Mouse (Mus musculus) ES-Bruce4 (cell line): ENCODE results near the gene Scnn1b. TPM values are rescaled to one million over a fixed set of nuclear protein-coding genes. Genes with fewer than 3 reads are reported as not detected.

Experiments
- H3K27ac ChIP-seq: 2 replicates; pipeline ENCODE4 v1.5.1; 2012; ENCODE audit warnings: low read length, inconsistent platforms; ENCODE audit not compliant: insufficient read depth
- H3K27me3 ChIP-seq: 2 replicates; pipeline ENCODE4 v1.6.1; 2012; ENCODE audit warnings: mild to moderate bottlenecking, low read length, inconsistent platforms; ENCODE audit not compliant: control insufficient read depth, poor library complexity, insufficient read depth, severe bottlenecking
- H3K36me3 ChIP-seq: 2 replicates; pipeline ENCODE4 v1.6.1; 2012; ENCODE audit warnings: inconsistent platforms, mild to moderate bottlenecking, low read length, moderate library complexity; ENCODE audit not compliant: control insufficient read depth, poor library complexity, insufficient read depth, severe bottlenecking
- H3K4me1 ChIP-seq: one replicate; pipeline ENCODE4 v1.8.1; 2011; ENCODE audit warnings: low read length; ENCODE audit not compliant: control insufficient read depth, insufficient read depth
- H3K4me3 ChIP-seq: 2 replicates; pipeline ENCODE4 v1.5.1; 2011; ENCODE audit warnings: low read depth, mild to moderate bottlenecking, low read length
- H3K9ac ChIP-seq: 2 replicates; pipeline ENCODE4 v1.6.1; 2012; ENCODE audit warnings: low read depth, mild to moderate bottlenecking, inconsistent platforms; ENCODE audit not compliant: poor library complexity, severe bottlenecking
- H3K9me3 ChIP-seq: replicated peaks from 2 replicates; pipeline ENCODE4 v1.6.1; 2012; ENCODE audit warnings: mild to moderate bottlenecking, low read length, inconsistent platforms; ENCODE audit not compliant: control insufficient read depth, poor library complexity, insufficient read depth, severe bottlenecking
- CTCF ChIP-seq: IDR thresholded peaks from one replicate; pipeline ENCODE4 v1.8.1; 2011; ENCODE audit warnings: low read depth, low read length
- EP300 ChIP-seq: IDR thresholded peaks from 2 replicates; pipeline ENCODE4 v1.6.1; 2011; ENCODE audit warnings: low read depth, low read length; ENCODE audit not compliant: insufficient read depth
- POLR2A ChIP-seq: IDR thresholded peaks from one replicate; pipeline ENCODE4 v1.8.1; 2011; ENCODE audit warnings: low read length; ENCODE audit not compliant: insufficient read depth
- polyA plus RNA-seq: library from polyadenylated mRNA; stranded (reverse); fragments of >200 nt; gene quantifications from 2 replicates; pipeline ENCODE4 v1.2.4, GENCODE M21; 2011; ENCODE audit warnings: low read depth; ENCODE audit not compliant: missing spikeins, insufficient read depth, insufficient read length

The Scnn1b gene
- polyA plus RNA-seq, 1 experiment, result not detected

GRCm38 (mm10) chr7:121927882-121928281 is 63.0 kb downstream of the Scnn1b start:
- Histone ChIP-seq H3K9ac (no peak overlapping the region), H3K36me3 (no peaks in the 10 kb centered on the region), H3K27me3 (no peaks in the 10 kb centered on the region), H3K27ac (no peak overlapping the region), H3K4me3 (no peak overlapping the region), H3K4me1 (no peaks in the 10 kb centered on the region), H3K9me3 (no peaks in the 10 kb centered on the region)
- TF ChIP-seq POLR2A (no peak), CTCF (no peak), EP300 (no peak)

- H3K9ac ChIP-seq, result no peak overlapping the region
- TF ChIP-seq EP300, result no peak
- no peak for TF ChIP-seq POLR2A
- no peak for TF ChIP-seq CTCF
- H3K9me3 ChIP-seq, result no peaks in the 10 kb centered on the region
- H3K4me3 ChIP-seq, result no peak overlapping the region
- no peak overlapping the region for H3K27ac ChIP-seq
- no peaks in the 10 kb centered on the region for H3K36me3 ChIP-seq
- H3K27me3 ChIP-seq, result no peaks in the 10 kb centered on the region
- H3K4me1 ChIP-seq, result no peaks in the 10 kb centered on the region
These were observed 66.4 kb downstream of the Scnn1b start for GRCm38 (mm10) chr7:121931246-121931645.

- no peak for TF ChIP-seq POLR2A
- H3K4me1 ChIP-seq, result no peaks in the 10 kb centered on the region
- H3K27ac ChIP-seq, result no peak overlapping the region
- H3K36me3 ChIP-seq, result no peaks in the 10 kb centered on the region
- H3K27me3 ChIP-seq, result no peaks in the 10 kb centered on the region
- H3K4me3 ChIP-seq, result no peak overlapping the region
- H3K9me3 ChIP-seq, result no peaks in the 10 kb centered on the region
- no peak overlapping the region for H3K9ac ChIP-seq
These were observed 68.8 kb downstream of the Scnn1b start for GRCm38 (mm10) chr7:121933675-121934074.

GRCm38 (mm10) chr7:121934346-121934745 is 69.5 kb downstream of the Scnn1b start:
- no peak overlapping the region for H3K9ac ChIP-seq
- H3K4me3 ChIP-seq, result no peak overlapping the region
- H3K9me3 ChIP-seq, result no peaks in the 10 kb centered on the region
- TF ChIP-seq EP300 (no peak), POLR2A (no peak), CTCF (no peak)
- no peaks in the 10 kb centered on the region for H3K36me3 ChIP-seq
- no peak overlapping the region for H3K27ac ChIP-seq
- no peaks in the 10 kb centered on the region for H3K27me3 ChIP-seq
- H3K4me1 ChIP-seq, result no peaks in the 10 kb centered on the region

GRCm38 (mm10) chr7:121935906-121936794 is 71.3 kb downstream of the Scnn1b start:
- no peak overlapping the region for H3K27ac ChIP-seq
- H3K36me3 ChIP-seq, result no peaks in the 10 kb centered on the region
- H3K4me3 ChIP-seq, result no peak overlapping the region
- no peak overlapping the region for H3K9ac ChIP-seq
- no peaks in the 10 kb centered on the region for H3K27me3 ChIP-seq
- no peaks in the 10 kb centered on the region for H3K4me1 ChIP-seq
- no peaks in the 10 kb centered on the region for H3K9me3 ChIP-seq
- no peak for TF ChIP-seq EP300
- no peak for TF ChIP-seq POLR2A
- no peak for TF ChIP-seq CTCF

- Histone ChIP-seq H3K4me1 (no peaks in the 10 kb centered on the region), H3K36me3 (no peaks in the 10 kb centered on the region), H3K27ac (no peak overlapping the region), H3K9ac (no peak overlapping the region), H3K4me3 (no peak overlapping the region), H3K27me3 (no peaks in the 10 kb centered on the region), H3K9me3 (no peaks in the 10 kb centered on the region)
- TF ChIP-seq CTCF (no peak), EP300 (no peak), POLR2A (no peak)
These were observed 72.2 kb downstream of the Scnn1b start for GRCm38 (mm10) chr7:121936861-121937630.
